Mouse (Mus musculus): Measurements from ENCODE around the gene Myo7a. TPM values are rescaled to one million over a fixed set of nuclear protein-coding genes. Genes with fewer than 3 reads are reported as not detected.

Gene Myo7a
- polyA plus RNA-seq, 1 experiment from 2014 or later, result 12.9 TPM

DNA sequence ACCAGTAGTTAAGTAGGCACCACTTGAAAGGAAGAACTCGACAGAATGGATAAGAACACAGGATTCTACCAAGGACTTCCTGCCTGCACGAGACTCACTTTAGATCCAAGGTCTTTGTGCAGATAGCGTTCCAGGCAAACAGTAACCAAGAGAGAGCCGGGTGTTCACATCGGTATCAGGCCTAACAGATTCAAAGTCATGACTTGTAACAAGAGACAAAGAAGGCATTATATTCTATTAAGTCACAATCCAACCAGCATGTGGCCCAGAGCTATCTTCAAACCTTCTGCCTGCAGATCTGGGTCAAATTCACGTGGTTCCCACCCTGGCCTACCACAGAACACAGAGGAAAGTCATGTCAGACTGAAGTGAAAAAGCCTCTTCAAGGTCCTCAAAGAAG lies 4.7 kb downstream of the Myo7a start:
- Histone ChIP-seq H3K27ac (no peak overlapping the region), H3K4me2 (no peak overlapping the region), H3K27me3 (peaks cover 28% of the 10 kb centered on the region), H3K4me3 (no peak overlapping the region), H3K9me3 (no peaks in the 10 kb centered on the region), H3K36me3 (no peaks in the 10 kb centered on the region), H3K9ac (no peak overlapping the region), H3K4me1 (peaks cover 23% of the 10 kb centered on the region)
- 49% methylated on average over 6 of the region's 6 CpGs for WGBS
- no peak for ATAC-seq (ENCODE audit: borderline replicate concordance, extremely low read depth, low FRiP score, low TSS enrichment)

DNA sequence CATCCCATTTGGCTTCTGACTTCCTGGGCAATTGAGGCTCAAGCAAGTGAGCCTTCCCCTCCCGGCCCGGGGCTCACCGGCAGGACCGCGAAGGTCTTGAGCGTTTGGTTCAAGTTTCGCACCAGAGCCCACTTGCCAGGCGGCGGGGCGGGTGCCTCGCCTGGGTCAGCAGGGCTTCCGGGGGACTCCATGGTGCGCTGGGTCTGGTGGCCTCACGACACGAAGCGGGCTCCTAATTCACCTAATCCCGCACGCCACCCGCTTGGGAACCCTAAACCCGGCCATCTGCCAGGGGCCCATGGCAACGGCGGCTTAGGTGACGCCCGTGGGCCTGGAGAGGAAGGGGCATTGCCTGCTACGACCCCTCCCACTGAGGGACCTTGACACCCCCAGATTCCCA lies 8.1 kb downstream of the Myo7a start:
- Histone ChIP-seq H3K4me3 (peak overlapping the region; percentile 21; the same call in 1 of the 2 replicates), H3K27ac (no peak overlapping the region), H3K36me3 (no peaks in the 10 kb centered on the region), H3K9me3 (no peaks in the 10 kb centered on the region), H3K4me2 (peak overlapping the region; percentile 53), H3K27me3 (peaks cover 28% of the 10 kb centered on the region), H3K4me1 (0 out of 2 replicates have a peak, but pooled peaks cover 6% of the 10 kb centered on the region), H3K9ac (no peak overlapping the region)
- ATAC-seq (ENCODE audit: borderline replicate concordance, extremely low read depth, low FRiP score, low TSS enrichment), result no peak
- 6% methylated on average over 25 of the region's 25 CpGs for WGBS

GRCm38 (mm10) chr7:98109771-98110170 lies 9.6 kb downstream of the Myo7a start:
- Histone ChIP-seq H3K9ac (no peak overlapping the region), H3K4me1 (0 out of 2 replicates have a peak, but pooled peaks cover 6% of the 10 kb centered on the region), H3K4me3 (no peak overlapping the region), H3K36me3 (no peaks in the 10 kb centered on the region), H3K4me2 (no peak overlapping the region), H3K27me3 (peaks cover 28% of the 10 kb centered on the region), H3K9me3 (no peaks in the 10 kb centered on the region), H3K27ac (no peak overlapping the region)
- WGBS, result 69% methylated on average over 4 of the region's 4 CpGs
- no peak for ATAC-seq (ENCODE audit: borderline replicate concordance, extremely low read depth, low FRiP score, low TSS enrichment)

- H3K9me3 ChIP-seq, result no peaks in the 10 kb centered on the region
- H3K27me3 ChIP-seq, result peaks cover 28% of the 10 kb centered on the region
- no peak for ATAC-seq (ENCODE audit: borderline replicate concordance, extremely low read depth, low FRiP score, low TSS enrichment)
- H3K9ac ChIP-seq, result no peak overlapping the region
- 78% methylated on average over 16 of the region's 16 CpGs for WGBS
- H3K4me2 ChIP-seq, result no peak overlapping the region
- 0 out of 2 replicates have a peak, but pooled peaks cover 9% of the 10 kb centered on the region for H3K4me1 ChIP-seq
- no peak overlapping the region for H3K4me3 ChIP-seq
- no peaks in the 10 kb centered on the region for H3K36me3 ChIP-seq
- no peak overlapping the region for H3K27ac ChIP-seq
These were observed 10.5 kb downstream of the Myo7a start for GRCm38 (mm10) chr7:98108636-98109430.

GRCm38 (mm10) chr7:98106272-98106671 lies 13.1 kb downstream of the Myo7a start:
- no peak overlapping the region for H3K9ac ChIP-seq
- no peak overlapping the region for H3K4me3 ChIP-seq
- WGBS, result 88% methylated on average over 7 of the region's 7 CpGs
- no peaks in the 10 kb centered on the region for H3K36me3 ChIP-seq
- no peak overlapping the region for H3K4me2 ChIP-seq
- no peaks in the 10 kb centered on the region for H3K9me3 ChIP-seq
- peaks cover 11% of the 10 kb centered on the region for H3K27me3 ChIP-seq
- H3K27ac ChIP-seq, result no peak overlapping the region
- no peak for ATAC-seq (ENCODE audit: borderline replicate concordance, extremely low read depth, low FRiP score, low TSS enrichment)
- H3K4me1 ChIP-seq, result peaks cover 17% of the 10 kb centered on the region

DNA sequence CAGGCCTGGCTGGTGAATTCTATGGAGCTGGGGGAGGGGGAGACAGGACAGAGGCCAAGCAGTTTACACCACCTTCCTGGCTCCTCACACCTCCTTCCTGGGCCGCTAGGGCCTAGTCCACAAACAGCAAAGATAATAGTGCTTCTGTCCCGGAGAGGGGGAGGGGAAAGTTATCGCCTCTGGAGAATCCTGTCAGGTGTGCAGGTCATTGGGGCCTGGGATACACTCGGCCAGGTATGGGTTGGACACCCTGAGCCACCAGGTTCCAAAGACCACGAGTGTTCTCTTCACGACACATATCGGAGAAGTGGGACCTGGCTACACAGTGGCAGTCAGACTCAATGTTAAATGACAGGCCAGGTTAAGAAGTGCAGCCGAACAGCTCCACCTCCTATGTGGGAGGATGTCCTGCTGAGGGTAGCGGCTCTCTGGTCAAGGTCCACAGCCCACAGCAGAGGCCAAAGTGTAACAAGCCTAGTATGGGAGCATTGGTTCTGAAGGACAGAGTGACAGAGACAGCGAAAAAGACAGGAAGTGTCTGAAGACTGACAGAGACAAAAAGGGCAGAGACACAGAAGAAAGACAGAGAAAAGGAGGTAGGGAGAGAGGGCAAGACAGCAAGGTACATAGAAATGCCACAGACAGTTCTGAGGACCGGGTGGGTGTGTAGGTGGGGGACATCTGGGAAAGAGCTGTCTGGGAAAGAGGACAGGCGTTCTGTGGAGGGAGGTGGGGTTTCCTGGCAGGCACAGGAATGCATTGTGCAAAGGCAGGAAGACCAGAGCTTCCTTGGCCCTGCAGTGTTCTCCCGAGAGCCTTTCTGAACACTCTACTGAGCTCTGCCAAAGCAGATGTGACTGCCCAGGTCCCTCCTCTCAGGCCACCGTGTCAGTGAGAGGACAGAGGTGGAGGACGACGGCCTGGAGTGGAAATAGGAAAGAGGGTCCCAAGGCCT lies 14.6 kb downstream of the Myo7a start:
- no peaks in the 10 kb centered on the region for H3K27me3 ChIP-seq
- no peak for ATAC-seq (ENCODE audit: borderline replicate concordance, extremely low read depth, low FRiP score, low TSS enrichment)
- H3K4me1 ChIP-seq, result peaks cover 14% of the 10 kb centered on the region
- 57% methylated on average over 16 of the region's 16 CpGs for whole genome bisulfite sequencing
- no peak overlapping the region for H3K4me2 ChIP-seq
- no peak overlapping the region for H3K4me3 ChIP-seq
- H3K36me3 ChIP-seq, result no peaks in the 10 kb centered on the region
- no peaks in the 10 kb centered on the region for H3K9me3 ChIP-seq
- H3K9ac ChIP-seq, result no peak overlapping the region
- peak overlapping the region; percentile 51; the same call in 1 of the 2 replicates for H3K27ac ChIP-seq

DNA sequence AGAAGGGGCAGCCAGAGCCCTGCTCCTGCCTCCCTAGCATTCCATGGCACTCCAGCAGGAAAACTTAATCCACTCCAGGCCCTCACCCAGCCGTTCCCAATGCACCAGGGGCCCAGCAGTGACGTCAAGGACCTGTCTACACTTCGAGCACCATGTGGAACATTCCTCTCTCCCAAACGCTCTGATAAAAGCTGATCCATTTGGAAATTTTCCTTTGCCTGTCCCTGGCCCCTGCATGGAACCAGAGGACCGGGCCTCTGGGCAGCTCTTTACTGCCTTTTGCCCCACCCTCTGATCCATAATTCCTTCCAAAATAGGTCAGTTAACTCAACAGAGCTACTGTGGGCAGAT lies 15.4 kb downstream of the Myo7a start:
- Histone ChIP-seq H3K9me3 (no peaks in the 10 kb centered on the region), H3K27me3 (no peaks in the 10 kb centered on the region), H3K36me3 (no peaks in the 10 kb centered on the region), H3K4me1 (peaks cover 14% of the 10 kb centered on the region), H3K4me3 (no peak overlapping the region), H3K27ac (no peak overlapping the region), H3K4me2 (no peak overlapping the region), H3K9ac (no peak overlapping the region)
- 57% methylated on average over 5 of the region's 5 CpGs for WGBS
- ATAC-seq (ENCODE audit: borderline replicate concordance, extremely low read depth, low FRiP score, low TSS enrichment), result no peak

DNA sequence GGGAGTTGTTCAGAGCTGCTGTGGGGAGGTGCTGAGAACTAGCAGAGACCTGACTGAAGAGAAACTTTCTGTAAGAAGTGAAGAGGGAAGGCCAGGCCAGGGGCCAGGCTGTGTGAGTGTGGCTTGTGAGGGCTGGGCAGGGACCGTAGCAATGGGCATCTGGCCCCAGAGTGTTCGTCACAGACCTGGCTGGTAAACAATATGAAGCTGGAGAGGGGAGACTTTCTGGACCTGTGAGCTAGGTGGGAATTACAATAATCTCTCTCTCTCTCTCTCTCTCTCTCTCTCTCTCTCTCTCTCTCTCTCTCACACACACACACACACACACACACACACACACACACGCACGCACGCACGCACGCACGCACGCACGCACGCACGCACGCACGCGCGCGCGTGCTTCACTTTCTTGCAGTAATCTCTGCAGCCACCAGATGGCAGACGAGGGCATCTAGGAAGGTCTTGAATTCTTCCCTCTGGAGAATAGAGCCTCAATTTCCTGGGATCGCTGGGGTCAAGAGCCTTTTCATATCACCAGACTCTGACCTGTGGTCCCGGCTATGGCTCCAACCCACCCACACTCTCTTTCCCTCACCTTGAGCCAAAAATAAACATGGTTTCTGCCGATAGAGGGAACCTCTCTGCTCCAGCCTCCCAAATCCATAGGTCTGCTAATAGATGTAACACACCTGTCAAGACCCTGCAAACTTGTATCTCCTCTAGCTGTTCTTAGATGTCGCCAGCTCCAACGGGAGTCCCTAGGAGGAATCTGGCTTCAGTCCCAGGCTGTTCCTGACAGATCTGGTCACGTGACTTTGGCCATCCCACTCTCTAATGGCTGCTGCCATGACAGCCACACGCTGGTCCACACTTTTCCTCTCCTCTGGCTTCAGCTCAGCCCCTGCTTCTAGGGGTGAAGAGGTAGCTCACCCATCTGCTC lies 16.1 kb downstream of the Myo7a start:
- H3K4me3 ChIP-seq, result peak overlapping the region; percentile 36
- peak overlapping the region; percentile 23; the same call in 1 of the 2 replicates for H3K9ac ChIP-seq
- no peaks in the 10 kb centered on the region for H3K36me3 ChIP-seq
- H3K27me3 ChIP-seq, result no peaks in the 10 kb centered on the region
- WGBS, result 10% methylated on average over 24 of the region's 26 CpGs
- no peaks in the 10 kb centered on the region for H3K9me3 ChIP-seq
- peaks cover 14% of the 10 kb centered on the region for H3K4me1 ChIP-seq
- H3K27ac ChIP-seq, result peak overlapping the region; percentile 59; the same call in 1 of the 2 replicates
- H3K4me2 ChIP-seq, result peak overlapping the region; percentile 60
- peak; percentile 41; the same call in 1 of the 2 replicates for ATAC-seq (ENCODE audit: borderline replicate concordance, extremely low read depth, low FRiP score, low TSS enrichment)

DNA sequence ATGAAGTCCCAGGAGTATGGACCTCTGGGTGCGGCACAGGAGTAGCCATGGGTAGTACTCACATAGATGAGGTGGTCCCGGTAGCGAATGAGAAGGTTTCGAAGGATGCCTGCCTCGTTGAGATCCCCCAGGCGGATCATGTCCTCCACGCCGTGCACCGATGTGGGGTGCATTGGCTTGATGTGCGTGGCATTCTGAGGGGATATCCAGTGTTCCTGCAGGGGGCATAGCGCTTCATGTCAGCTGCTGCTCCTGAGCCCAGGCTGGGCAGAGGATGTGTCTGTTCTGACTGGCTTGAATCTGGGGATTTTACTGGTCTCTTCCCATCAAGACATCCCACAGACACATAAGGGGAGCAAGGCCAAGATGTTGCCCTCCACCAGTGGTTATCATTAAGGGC lies 16.8 kb downstream of the Myo7a start:
- 94% methylated on average over 11 of the region's 11 CpGs for WGBS
- H3K9me3 ChIP-seq, result no peaks in the 10 kb centered on the region
- no peak for ATAC-seq (ENCODE audit: borderline replicate concordance, extremely low read depth, low FRiP score, low TSS enrichment)
- H3K27ac ChIP-seq, result no peak overlapping the region
- H3K4me2 ChIP-seq, result peak overlapping the region; percentile 60
- H3K36me3 ChIP-seq, result no peaks in the 10 kb centered on the region
- peaks cover 14% of the 10 kb centered on the region for H3K4me1 ChIP-seq
- H3K9ac ChIP-seq, result no peak overlapping the region; the same call in 1 of the 2 replicates
- no peak overlapping the region for H3K4me3 ChIP-seq
- no peaks in the 10 kb centered on the region for H3K27me3 ChIP-seq

GRCm38 (mm10) chr7:98097557-98097956 lies 21.8 kb downstream of the Myo7a start:
- Histone ChIP-seq H3K9me3 (no peaks in the 10 kb centered on the region), H3K27me3 (no peaks in the 10 kb centered on the region), H3K9ac (no peak overlapping the region), H3K4me1 (peaks cover 1% of the 10 kb centered on the region; the same call in 1 of the 2 replicates), H3K27ac (no peak overlapping the region), H3K4me2 (no peak overlapping the region), H3K4me3 (no peak overlapping the region), H3K36me3 (no peaks in the 10 kb centered on the region)
- WGBS, result 95% methylated on average over 8 of the region's 8 CpGs
- no peak for ATAC-seq (ENCODE audit: borderline replicate concordance, extremely low read depth, low FRiP score, low TSS enrichment)

DNA sequence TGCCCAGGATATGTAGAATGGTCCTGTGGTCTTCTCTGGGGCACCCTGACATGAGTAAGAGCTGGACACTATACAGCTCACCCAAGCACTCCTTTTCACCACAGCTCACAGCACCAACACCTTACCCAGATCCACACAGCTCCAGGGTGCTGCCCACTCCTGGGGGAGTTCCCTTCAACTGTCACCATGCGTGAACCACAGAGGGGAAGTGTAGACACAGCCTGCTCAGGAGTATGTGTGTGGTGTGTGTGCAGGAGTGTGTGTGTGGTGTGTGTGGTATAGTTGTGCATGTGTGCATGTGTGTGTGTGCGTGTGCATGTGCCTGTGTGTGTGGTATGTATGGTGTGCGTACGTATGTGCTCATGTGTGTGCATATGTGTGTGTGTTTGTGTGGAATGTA lies 23.5 kb downstream of the Myo7a start:
- Histone ChIP-seq H3K4me3 (no peak overlapping the region), H3K36me3 (no peaks in the 10 kb centered on the region), H3K27me3 (no peaks in the 10 kb centered on the region), H3K4me1 (no peaks in the 10 kb centered on the region), H3K4me2 (no peak overlapping the region), H3K27ac (no peak overlapping the region), H3K9me3 (no peaks in the 10 kb centered on the region), H3K9ac (no peak overlapping the region)
- ATAC-seq (ENCODE audit: borderline replicate concordance, extremely low read depth, low FRiP score, low TSS enrichment), result no peak
- WGBS, result 91% methylated on average over 4 of the region's 4 CpGs

All from lung, embryonic 15.5 days (tissue).